Comparison of ENCODE assay signal across 8 mouse cellular contexts in genomic region chr9:90270193-90270943, GRCm38 (mm10). TPM values are rescaled to one million over a fixed set of nuclear protein-coding genes. Genes with fewer than 3 reads are reported as not detected.
DNase-seq lines count a peak whose midpoint lies in the region; ATAC-seq lines count a peak whose summit lies in the region.

Gene Tbc1d2b, minus strand, starts transcription at chr9:90270804.

- H3K36me3 ChIP-seq in hindbrain, embryonic 11.5 days (ENCODE audit: control insufficient read depth, insufficient read depth, low read length) = no peaks in the 10 kb centered on the region

- H3K4me2 ChIP-seq in hindbrain, embryonic 11.5 days (replicated peaks; ENCODE audit: low read depth, low read length) = peak within 1 kb of the TSS; percentile 88

- H3K4me3 ChIP-seq in hindbrain, embryonic 11.5 days (ENCODE audit: low read depth, low read length) = peak within 1 kb of the TSS; percentile 81

- ATAC-seq in hindbrain, embryonic 11.5 days (ENCODE audit: low FRiP score) = peak; percentile 91

- no peaks in the 10 kb centered on the region for H3K27me3 ChIP-seq in hindbrain, embryonic 11.5 days (ENCODE audit: control insufficient read depth, insufficient read depth, low read length)

- WGBS in hindbrain, embryonic 11.5 days = under 1% methylated on average over 56 of the region's 74 CpGs

- H3K9me3 ChIP-seq in hindbrain, embryonic 11.5 days (ENCODE audit: control insufficient read depth, low read length) = no peaks in the 10 kb centered on the region

- no peak within 1 kb of the TSS for H3K27ac ChIP-seq in hindbrain, embryonic 11.5 days (ENCODE audit: low read depth, low read length)

- H3K9ac ChIP-seq in hindbrain, embryonic 11.5 days (ENCODE audit: low read depth, low read length) = peak within 1 kb of the TSS; percentile 74

- DNase-seq in Muller cell, postnatal 12 days (ENCODE audit: inconsistent ontology term) = peak; percentile 75
- DNase-seq in cerebellum, postnatal 10 days = peak; percentile 81 to 88
- DNase-seq in frontal cortex, postnatal 10 days (ENCODE audit: low spot score in 2 of 2) = peak; percentile 51 to 69
- peak; percentile 81 for DNase-seq in hindbrain, embryonic 11.5 days (ENCODE audit: low spot score)
- peak; percentile 50 to 52 for DNase-seq in layer of hippocampus, postnatal 25 days (ENCODE audit: extremely low spot score in 1 of 2, low spot score in 1 of 2)
- peak; percentile 75 for DNase-seq in lung, postnatal 14 days
- DNase-seq in retina, adult 2 months (ENCODE audit: low read depth, low spot score) = peak; percentile 33
- DNase-seq in thymus, postnatal 36 days = peak; percentile 79 to 84

- no peaks in the 10 kb centered on the region; the same call in 1 of the 2 replicates for H3K4me1 ChIP-seq in hindbrain, embryonic 11.5 days (replicated peaks; ENCODE audit: control insufficient read depth, insufficient read depth, low read length)

RNA-seq across cellular contexts. Expression of gene Tbc1d2b, which starts in this region (rescaled TPM):
- 8.0 and 9.1 TPM in 2 replicates for polyA plus RNA-seq in hindbrain, embryonic 11.5 days (2014; fragmentation: Nextera tagmentation; extraction: Ambion mirVana)
- 10 to 100 TPM in 1 of 2 experiments, 1 to 10 TPM in 1; 8.7 to 10.0 TPM for total RNA-seq in layer of hippocampus, postnatal 25 days (2021)

Comparison
In these comparisons a context has a peak if more than half of its experiments do, and no peak if none do; other contexts are left out.
1. DNase-seq: peak in every context shown above with its lines; median percentile 84 in cerebellum, postnatal 10 days; 82 in thymus, postnatal 36 days; 81 in hindbrain, embryonic 11.5 days; 75 in Muller cell, postnatal 12 days; 75 in lung, postnatal 14 days; 60 in frontal cortex, postnatal 10 days; 51 in layer of hippocampus, postnatal 25 days; 33 in retina, adult 2 months.